Mouse (Mus musculus): ENCODE results near the gene Pax2.

DNA sequence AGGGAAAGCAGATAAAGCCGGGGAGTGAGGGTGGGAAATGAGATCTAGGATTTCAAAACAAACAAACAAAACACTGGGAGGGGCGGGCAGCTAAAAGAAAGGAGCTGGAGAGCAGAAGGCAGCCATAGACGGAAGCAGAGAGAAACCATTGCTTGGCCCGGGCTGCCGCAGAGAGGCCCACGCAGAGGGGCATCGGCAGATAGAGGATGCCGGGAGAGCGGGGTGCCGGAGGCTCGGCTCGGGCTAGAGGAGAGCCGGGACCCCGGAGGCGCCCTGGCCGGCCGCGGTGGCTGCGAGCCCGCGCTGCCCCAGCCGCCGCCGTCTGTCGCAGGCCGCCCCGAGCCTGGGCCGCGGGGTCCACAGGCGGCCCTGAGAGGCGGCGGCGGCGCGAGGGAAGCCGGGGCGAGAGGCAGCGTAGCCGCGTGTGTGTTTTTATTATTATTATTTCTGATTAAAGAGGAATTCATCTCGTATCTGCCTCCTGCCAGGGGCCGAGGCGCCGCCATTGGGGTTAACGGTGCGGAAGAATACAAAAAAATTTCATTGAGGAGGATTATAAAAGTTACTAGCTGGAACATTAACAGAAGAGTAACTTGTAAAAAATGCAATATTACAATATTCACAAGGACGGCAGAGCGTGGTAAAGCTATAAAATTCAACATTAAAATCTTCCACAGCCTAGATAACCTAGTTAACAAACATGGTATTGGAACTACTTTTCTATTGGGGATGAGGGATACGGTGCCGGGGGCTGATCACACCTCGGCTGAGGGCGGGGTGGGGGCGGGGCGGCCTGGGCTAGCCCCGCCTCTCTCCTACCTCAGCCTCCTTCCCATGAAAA is 29.7 kb upstream of the Pax2 start:
- TF ChIP-seq CTCF (IDR thresholded peaks at IDR 0.05; ENCODE audit: insufficient read depth, low read depth, low read length) (no peak), POLR2A (IDR thresholded peaks at IDR 0.05; ENCODE audit: insufficient read depth, low read depth, low read length) (no peak)
